In genomic region chr14:54617897-54618365, GRCm38 (mm10) we compare ENCODE assay signal across 7 mouse cellular contexts. TPM values are rescaled to one million over a fixed set of nuclear protein-coding genes. Genes with fewer than 3 reads are reported as not detected.
DNase-seq lines count a peak whose midpoint lies in the region; ATAC-seq lines count a peak whose summit lies in the region.

Gene Psmb5, minus strand, starts transcription at chr14:54618022.

- WGBS in intestine, embryonic 15.5 days = under 1% methylated on average over 25 of the region's 25 CpGs
- WGBS in midbrain, embryonic 11.5 days = under 1% methylated on average over 25 of the region's 25 CpGs

- H3K27ac ChIP-seq in intestine, embryonic 15.5 days = peak within 1 kb of the TSS; percentile 70
- peak within 1 kb of the TSS; percentile 11; the same call in 1 of the 2 replicates for H3K27ac ChIP-seq in midbrain, embryonic 11.5 days (ENCODE audit: low read depth, low read length)

- H3K36me3 ChIP-seq in intestine, embryonic 15.5 days = peaks cover 19% of the 10 kb centered on the region
- peaks cover 5% of the 10 kb centered on the region; the same call in 1 of the 2 replicates for H3K36me3 ChIP-seq in midbrain, embryonic 11.5 days (ENCODE audit: control insufficient read depth, insufficient read depth, low read length)

- H3K4me2 ChIP-seq in intestine, embryonic 15.5 days (replicated peaks) = peak within 1 kb of the TSS; percentile 65
- H3K4me2 ChIP-seq in midbrain, embryonic 11.5 days = peak within 1 kb of the TSS; percentile 54

- no peaks in the 10 kb centered on the region for H3K9me3 ChIP-seq in intestine, embryonic 15.5 days
- no peaks in the 10 kb centered on the region for H3K9me3 ChIP-seq in midbrain, embryonic 11.5 days (ENCODE audit: control insufficient read depth, low read length)

- H3K9ac ChIP-seq in intestine, embryonic 15.5 days = peak within 1 kb of the TSS; percentile 87
- peak within 1 kb of the TSS; percentile 92 for H3K9ac ChIP-seq in midbrain, embryonic 11.5 days (ENCODE audit: low read length)

- H3K4me1 ChIP-seq in intestine, embryonic 15.5 days (replicated peaks) = peaks cover 8% of the 10 kb centered on the region; the same call in 1 of the 2 replicates
- peaks cover 4% of the 10 kb centered on the region for H3K4me1 ChIP-seq in midbrain, embryonic 11.5 days (ENCODE audit: control insufficient read depth, insufficient read depth, low read length)

- DNase-seq in adrenal gland, adult 2 months = peak; percentile 90
- DNase-seq in embryo, embryonic 11.5 days (ENCODE audit: low read depth, low spot score) = peak; percentile 86
- peak; percentile 79 to 85 for DNase-seq in gastrocnemius, postnatal 36 days
- peak; percentile 89 to 91 for DNase-seq in left cerebral cortex, postnatal 36 days (ENCODE audit: low spot score in 2 of 2)
- peak; percentile 99 for DNase-seq in midbrain, embryonic 11.5 days (ENCODE audit: low spot score, missing footprints)
- peak; percentile 87 for DNase-seq in skeletal muscle tissue, adult 2 months (ENCODE audit: low read depth, low spot score)

- H3K27me3 ChIP-seq in intestine, embryonic 15.5 days (replicated peaks) = no peaks in the 10 kb centered on the region
- no peaks in the 10 kb centered on the region for H3K27me3 ChIP-seq in midbrain, embryonic 11.5 days (ENCODE audit: control insufficient read depth, insufficient read depth, low read length)

- intact Hi-C loops in gastrocnemius, postnatal 36 days (cut with DNase I) = loop anchor here (1.0 kb wide), 1 partner anchor 11 kb away; no protein-coding TSS in a partner anchor
- intact Hi-C loops in left cerebral cortex, postnatal 36 days (cut with DNase I) = no loop called here

- peak; percentile 94 for ATAC-seq in intestine, embryonic 15.5 days
- peak; percentile 91 for ATAC-seq in midbrain, embryonic 11.5 days (ENCODE audit: low FRiP score)

- H3K4me3 ChIP-seq in intestine, embryonic 15.5 days (replicated peaks) = peak within 1 kb of the TSS; percentile 71
- H3K4me3 ChIP-seq in midbrain, embryonic 11.5 days (ENCODE audit: low read depth, low read length) = peak within 1 kb of the TSS; percentile 83

RNA-seq across cellular contexts. Expression of gene Psmb5, which starts in this region (rescaled TPM):
- 100 to 1,000 TPM; 317 to 332 TPM for total RNA-seq in adrenal gland, adult 2 months (2021)
- 267 and 322 TPM in 2 replicates for polyA plus RNA-seq in adrenal gland, adult 2 months (2012; rRNA removed)
- 100 to 1,000 TPM; 167 to 169 TPM for total RNA-seq in gastrocnemius, postnatal 36 days (2021)
- 360 and 408 TPM in 2 replicates for polyA plus RNA-seq in intestine, embryonic 15.5 days (2015; fragmentation: Nextera tagmentation; extraction: Ambion mirVana)
- 100 to 1,000 TPM; 164 to 176 TPM for total RNA-seq in left cerebral cortex, postnatal 36 days (2021)
- polyA plus RNA-seq in midbrain, embryonic 11.5 days (2014; fragmentation: Nextera tagmentation; extraction: Ambion mirVana) = 396 and 453 TPM in 2 replicates

Comparison
In these comparisons a context has a peak if more than half of its experiments do, and no peak if none do; other contexts are left out.
1. Peak in every context shown above with its lines: DNase-seq, ATAC-seq, H3K4me3 ChIP-seq and H3K27ac ChIP-seq.